Mouse (Mus musculus): ENCODE measurements around the gene Prl2c3. TPM values are rescaled to one million over a fixed set of nuclear protein-coding genes. Genes with fewer than 3 reads are reported as not detected.
"Not testable (repeated sequence)": the region's sequence is repeated elsewhere in the genome, so short reads cannot be mapped to it uniquely, and the experiment has no call there.

Prl2c3 gene
- polyA plus RNA-seq (2012; rRNA removed): 8.0 and 37.3 TPM in 2 replicates

GRCm38 (mm10) chr13:12799979-12800378, at the start of gene Prl2c3:
Gene Prl2c3 (minus strand): TSS chr13:12800079.
- H3K27ac ChIP-seq (ENCODE audit: insufficient read depth, low read length); H3K27me3 ChIP-seq (ENCODE audit: control insufficient read depth, insufficient read depth, low read length); H3K4me3 ChIP-seq (replicated peaks; ENCODE audit: insufficient read depth, low read depth, low read length); DNase-seq; H3K4me1 ChIP-seq (ENCODE audit: control insufficient read depth, insufficient read depth, low read length): not testable (repeated sequence)
- 55% methylated on average over 3 of the region's 3 CpGs for WGBS

- not testable (repeated sequence) for H3K27ac ChIP-seq (ENCODE audit: insufficient read depth, low read length); H3K4me3 ChIP-seq (replicated peaks; ENCODE audit: insufficient read depth, low read depth, low read length); H3K27me3 ChIP-seq (ENCODE audit: control insufficient read depth, insufficient read depth, low read length); H3K4me1 ChIP-seq (ENCODE audit: control insufficient read depth, insufficient read depth, low read length); DNase-seq
- WGBS: 67% methylated on average over 4 of the region's 4 CpGs
These were observed 48.4 kb upstream of the Prl2c3 start for GRCm38 (mm10) chr13:12848254-12848653.

GRCm38 (mm10) chr13:12844701-12845100, 44.8 kb upstream of the Prl2c3 start:
- not testable (repeated sequence) for DNase-seq; H3K4me1 ChIP-seq (ENCODE audit: control insufficient read depth, insufficient read depth, low read length); H3K4me3 ChIP-seq (replicated peaks; ENCODE audit: insufficient read depth, low read depth, low read length); H3K27ac ChIP-seq (ENCODE audit: insufficient read depth, low read length); H3K27me3 ChIP-seq (ENCODE audit: control insufficient read depth, insufficient read depth, low read length)
- WGBS: 90% methylated on average over 1 of the region's 1 CpGs

GRCm38 (mm10) chr13:12837546-12837945, 37.7 kb upstream of the Prl2c3 start:
- H3K27ac ChIP-seq (ENCODE audit: insufficient read depth, low read length); H3K27me3 ChIP-seq (ENCODE audit: control insufficient read depth, insufficient read depth, low read length); H3K4me1 ChIP-seq (ENCODE audit: control insufficient read depth, insufficient read depth, low read length); DNase-seq; H3K4me3 ChIP-seq (replicated peaks; ENCODE audit: insufficient read depth, low read depth, low read length): not testable (repeated sequence)
- WGBS: 63% methylated on average over 2 of the region's 2 CpGs

- H3K4me3 ChIP-seq (replicated peaks; ENCODE audit: insufficient read depth, low read depth, low read length): no peak overlapping the region
- no peaks in the 10 kb centered on the region for H3K4me1 ChIP-seq (ENCODE audit: control insufficient read depth, insufficient read depth, low read length)
- TF ChIP-seq POLR2A (IDR thresholded peaks at IDR 0.05; ENCODE audit: borderline replicate concordance, insufficient read depth, low read length): no peak
- TF ChIP-seq CTCF (IDR thresholded peaks at IDR 0.05; ENCODE audit: borderline replicate concordance, insufficient read depth, low read depth, low read length): no peak
- H3K27ac ChIP-seq (ENCODE audit: insufficient read depth, low read length): no peak overlapping the region
- WGBS: 64% methylated on average over 2 of the region's 2 CpGs
- DNase-seq: no peak
- no peaks in the 10 kb centered on the region for H3K27me3 ChIP-seq (ENCODE audit: control insufficient read depth, insufficient read depth, low read length)
These were observed 31.9 kb upstream of the Prl2c3 start for GRCm38 (mm10) chr13:12831769-12832168.

GRCm38 (mm10) chr13:12829031-12829430, 29.2 kb upstream of the Prl2c3 start:
- H3K27ac ChIP-seq (ENCODE audit: insufficient read depth, low read length): no peak overlapping the region
- WGBS: 80% methylated on average over 5 of the region's 5 CpGs
- no peak for DNase-seq
- no peak overlapping the region for H3K4me3 ChIP-seq (replicated peaks; ENCODE audit: insufficient read depth, low read depth, low read length)
- no peak for TF ChIP-seq CTCF (IDR thresholded peaks at IDR 0.05; ENCODE audit: borderline replicate concordance, insufficient read depth, low read depth, low read length)
- no peaks in the 10 kb centered on the region for H3K27me3 ChIP-seq (ENCODE audit: control insufficient read depth, insufficient read depth, low read length)
- no peaks in the 10 kb centered on the region for H3K4me1 ChIP-seq (ENCODE audit: control insufficient read depth, insufficient read depth, low read length)

- not testable (repeated sequence) for H3K4me3 ChIP-seq (replicated peaks; ENCODE audit: insufficient read depth, low read depth, low read length); H3K4me1 ChIP-seq (ENCODE audit: control insufficient read depth, insufficient read depth, low read length); H3K27ac ChIP-seq (ENCODE audit: insufficient read depth, low read length); H3K27me3 ChIP-seq (ENCODE audit: control insufficient read depth, insufficient read depth, low read length); DNase-seq
- WGBS: 57% methylated on average over 4 of the region's 4 CpGs
These were observed 24.8 kb upstream of the Prl2c3 start for GRCm38 (mm10) chr13:12824500-12825176.

- not testable (repeated sequence) for H3K27me3 ChIP-seq (ENCODE audit: control insufficient read depth, insufficient read depth, low read length); DNase-seq; H3K27ac ChIP-seq (ENCODE audit: insufficient read depth, low read length); H3K4me1 ChIP-seq (ENCODE audit: control insufficient read depth, insufficient read depth, low read length); H3K4me3 ChIP-seq (replicated peaks; ENCODE audit: insufficient read depth, low read depth, low read length)
- WGBS: 72% methylated on average over 5 of the region's 5 CpGs
These were observed 14.0 kb upstream of the Prl2c3 start for GRCm38 (mm10) chr13:12813734-12814424.

- no peak overlapping the region for H3K4me3 ChIP-seq (replicated peaks; ENCODE audit: insufficient read depth, low read depth, low read length)
- no peak for DNase-seq
- TF ChIP-seq CTCF (IDR thresholded peaks at IDR 0.05; ENCODE audit: borderline replicate concordance, insufficient read depth, low read depth, low read length) (no peak), POLR2A (IDR thresholded peaks at IDR 0.05; ENCODE audit: borderline replicate concordance, insufficient read depth, low read length) (no peak)
- H3K27ac ChIP-seq (ENCODE audit: insufficient read depth, low read length): no peak overlapping the region
- 43% methylated on average over 2 of the region's 2 CpGs for WGBS
- H3K27me3 ChIP-seq (ENCODE audit: control insufficient read depth, insufficient read depth, low read length): no peaks in the 10 kb centered on the region
- no peaks in the 10 kb centered on the region for H3K4me1 ChIP-seq (ENCODE audit: control insufficient read depth, insufficient read depth, low read length)
These were observed 9.7 kb upstream of the Prl2c3 start for GRCm38 (mm10) chr13:12809591-12809990.

- not testable (repeated sequence) for DNase-seq; H3K4me1 ChIP-seq (ENCODE audit: control insufficient read depth, insufficient read depth, low read length); H3K27me3 ChIP-seq (ENCODE audit: control insufficient read depth, insufficient read depth, low read length); H3K4me3 ChIP-seq (replicated peaks; ENCODE audit: insufficient read depth, low read depth, low read length); H3K27ac ChIP-seq (ENCODE audit: insufficient read depth, low read length)
- 53% methylated on average over 3 of the region's 3 CpGs for WGBS
These were observed 9.1 kb upstream of the Prl2c3 start for GRCm38 (mm10) chr13:12808793-12809512.

GRCm38 (mm10) chr13:12806496-12806895, 6.6 kb upstream of the Prl2c3 start:
- not testable (repeated sequence) for H3K4me1 ChIP-seq (ENCODE audit: control insufficient read depth, insufficient read depth, low read length); H3K4me3 ChIP-seq (replicated peaks; ENCODE audit: insufficient read depth, low read depth, low read length); H3K27me3 ChIP-seq (ENCODE audit: control insufficient read depth, insufficient read depth, low read length); DNase-seq; H3K27ac ChIP-seq (ENCODE audit: insufficient read depth, low read length)
- WGBS: 54% methylated on average over 4 of the region's 4 CpGs

Measured in cerebellum, adult 2 months (tissue).